Mouse (Mus musculus) kidney, postnatal 0 days (tissue): ENCODE results near the gene Fuz. TPM values are rescaled to one million over a fixed set of nuclear protein-coding genes. Genes with fewer than 3 reads are reported as not detected.
A peak's percentile ranks its signal among the peaks of the same experiment; 100 is the strongest.

Experiments
- ATAC-seq: fragments of 200-750 bp; cut with Nextera tagmentation; replicated peaks from 2 replicates; pipeline ENCODE4 v1.8.0; 2017; ENCODE audit warnings: low read depth, moderate number of reproducible peaks, moderate TSS enrichment, moderate library complexity; ENCODE audit not compliant: low FRiP score
- DNase-seq: peaks from one replicate; pipeline ENCODE4 v3.0.0-alpha.2; 2016; ENCODE audit warnings: low spot score
- H3K27ac ChIP-seq: fragments of 300-500 bp; sonication (generic); 2 replicates; pipeline ENCODE4 v1.5.1; 2014; ENCODE audit warnings: mild to moderate bottlenecking
- H3K27me3 ChIP-seq: fragments of 300-500 bp; sonication (generic); 2 replicates; pipeline ENCODE4 v1.6.1; 2014; ENCODE audit warnings: low read length, mixed read lengths; ENCODE audit not compliant: insufficient read depth
- H3K36me3 ChIP-seq: fragments of 300-500 bp; sonication (generic); 2 replicates; pipeline ENCODE4 v1.6.1; 2014; ENCODE audit warnings: low read length, mixed read lengths; ENCODE audit not compliant: insufficient read depth
- H3K4me1 ChIP-seq: fragments of 300-500 bp; sonication (generic); replicated peaks from 2 replicates; pipeline ENCODE4 v1.6.1; 2014; ENCODE audit warnings: antibody characterized with exemption, low read length, mixed read lengths; ENCODE audit not compliant: insufficient read depth
- H3K4me2 ChIP-seq: fragments of 300-500 bp; sonication (generic); 2 replicates; pipeline ENCODE4 v1.6.1; 2014; ENCODE audit warnings: mild to moderate bottlenecking, low read length, moderate library complexity, mixed read lengths
- H3K4me3 ChIP-seq: fragments of 300-500 bp; sonication (generic); replicated peaks from 2 replicates; pipeline ENCODE4 v1.5.1; 2014; ENCODE audit warnings: low read depth, low read length
- H3K9ac ChIP-seq: fragments of 300-500 bp; sonication (generic); 2 replicates; pipeline ENCODE4 v1.6.1; 2014; ENCODE audit warnings: low read depth, low read length
- H3K9me3 ChIP-seq: fragments of 300-500 bp; sonication (generic); replicated peaks from 2 replicates; pipeline ENCODE4 v1.6.1; 2016; ENCODE audit warnings: low read length, inconsistent platforms, mixed read lengths
- CTCF ChIP-seq: IDR thresholded peaks from 2 replicates; pipeline ENCODE4 v1.5.1; 2016; ENCODE audit warnings: antibody characterized with exemption, low read depth, mild to moderate bottlenecking, moderate library complexity
- WGBS: fragments of 180-500 bp; shearing (Covaris S2); extraction: QIAGEN DNeasy Blood & Tissue Kit; methylation state at CpG from one replicate; pipeline ENCODE4 v1.1.7; 2014; 5-methylcytosine and 5-hydroxymethylcytosine counted together
- polyA plus RNA-seq: library from polyadenylated mRNA; unstranded; fragments of >200 nt; fragmentation: Nextera tagmentation; extraction: Ambion mirVana; gene quantifications from 2 replicates; pipeline ENCODE4 v1.2.1, GENCODE M21; 2015

The Fuz gene
- polyA plus RNA-seq, 1 experiment from 2014 or later = 21.1 TPM

GRCm38 (mm10) chr7:44892276-44892921 is 3.5 kb upstream of the Fuz start, which contains the start of gene Med25:
Gene Med25, minus strand, starts transcription at chr7:44892712.
- H3K4me2 ChIP-seq = peak within 1 kb of the TSS; percentile 84
- peak; percentile 98 for DNase-seq
- no peak for TF ChIP-seq CTCF
- no peaks in the 10 kb centered on the region for H3K27me3 ChIP-seq
- WGBS = under 1% methylated on average over 56 of the region's 56 CpGs
- H3K27ac ChIP-seq = peak within 1 kb of the TSS; percentile 98
- peak; percentile 69 for ATAC-seq
- H3K9ac ChIP-seq = peak within 1 kb of the TSS; percentile 92
- peaks cover 23% of the 10 kb centered on the region for H3K4me1 ChIP-seq
- H3K4me3 ChIP-seq = peak within 1 kb of the TSS; percentile 86
- peaks cover 5% of the 10 kb centered on the region; the same call in 1 of the 2 replicates for H3K36me3 ChIP-seq
- H3K9me3 ChIP-seq = no peaks in the 10 kb centered on the region

- TF ChIP-seq CTCF = no peak
- Histone ChIP-seq H3K9ac (no peak overlapping the region), H3K9me3 (no peaks in the 10 kb centered on the region), H3K4me2 (peak overlapping the region; percentile 84), H3K4me3 (no peak overlapping the region), H3K36me3 (peaks cover 5% of the 10 kb centered on the region; the same call in 1 of the 2 replicates), H3K4me1 (peaks cover 23% of the 10 kb centered on the region), H3K27ac (peak overlapping the region; percentile 75), H3K27me3 (no peaks in the 10 kb centered on the region)
- ATAC-seq (no peak), DNase-seq (no peak)
- WGBS = 30% methylated on average over 8 of the region's 8 CpGs
Observed at GRCm38 (mm10) chr7:44893197-44893596, 2.7 kb upstream of the Fuz start.

- Histone ChIP-seq H3K4me2 (no peak overlapping the region), H3K9me3 (no peaks in the 10 kb centered on the region), H3K27ac (no peak overlapping the region), H3K9ac (no peak overlapping the region), H3K4me3 (no peak overlapping the region), H3K4me1 (peaks cover 30% of the 10 kb centered on the region), H3K27me3 (no peaks in the 10 kb centered on the region), H3K36me3 (no peaks in the 10 kb centered on the region)
- TF ChIP-seq CTCF = no peak
- 90% methylated on average over 3 of the region's 3 CpGs for WGBS
- ATAC-seq (no peak), DNase-seq (no peak)
Observed at GRCm38 (mm10) chr7:44894175-44894574, 1.7 kb upstream of the Fuz start.

GRCm38 (mm10) chr7:44895206-44895592 is 680 bp upstream of the Fuz start:
- H3K4me1 ChIP-seq = peaks cover 30% of the 10 kb centered on the region
- no peaks in the 10 kb centered on the region for H3K36me3 ChIP-seq
- peak overlapping the region; percentile 61 for H3K4me2 ChIP-seq
- no peak for ATAC-seq
- H3K9ac ChIP-seq = no peak overlapping the region
- peak overlapping the region; percentile 60; the same call in 1 of the 2 replicates for H3K4me3 ChIP-seq
- peak overlapping the region; percentile 81; the same call in 1 of the 2 replicates for H3K27ac ChIP-seq
- 77% methylated on average over 7 of the region's 7 CpGs for WGBS
- DNase-seq = no peak
- H3K9me3 ChIP-seq = no peaks in the 10 kb centered on the region
- TF ChIP-seq CTCF = no peak
- H3K27me3 ChIP-seq = no peaks in the 10 kb centered on the region

- DNase-seq = no peak
- H3K27ac ChIP-seq = peak overlapping the region; percentile 81
- H3K4me1 ChIP-seq = peaks cover 20% of the 10 kb centered on the region
- no peak for ATAC-seq
- 28% methylated on average over 10 of the region's 10 CpGs for WGBS
- no peaks in the 10 kb centered on the region for H3K27me3 ChIP-seq
- peak overlapping the region; percentile 60 for H3K4me3 ChIP-seq
- peak overlapping the region; percentile 70 for H3K9ac ChIP-seq
- peak overlapping the region; percentile 61 for H3K4me2 ChIP-seq
- H3K36me3 ChIP-seq = no peaks in the 10 kb centered on the region
- H3K9me3 ChIP-seq = no peaks in the 10 kb centered on the region
- TF ChIP-seq CTCF = no peak
Observed at GRCm38 (mm10) chr7:44896499-44896898, 620 bp downstream of the Fuz start.

- peak overlapping the region; percentile 3; the same call in 1 of the 2 replicates for H3K4me2 ChIP-seq
- H3K27me3 ChIP-seq = no peaks in the 10 kb centered on the region
- TF ChIP-seq CTCF = peak; percentile 54
- H3K4me1 ChIP-seq = peaks cover 25% of the 10 kb centered on the region
- H3K36me3 ChIP-seq = peaks cover 5% of the 10 kb centered on the region; the same call in 1 of the 2 replicates
- no peak for DNase-seq
- H3K4me3 ChIP-seq = no peak overlapping the region
- H3K9me3 ChIP-seq = no peaks in the 10 kb centered on the region
- 35% methylated on average over 19 of the region's 19 CpGs for WGBS
- no peak overlapping the region for H3K27ac ChIP-seq
- peak; percentile 11 for ATAC-seq
- no peak overlapping the region for H3K9ac ChIP-seq
Observed at GRCm38 (mm10) chr7:44898607-44899006, 2.7 kb downstream of the Fuz start.
